9 mouse cellular contexts compared by ENCODE assay signal in the genomic region with DNA sequence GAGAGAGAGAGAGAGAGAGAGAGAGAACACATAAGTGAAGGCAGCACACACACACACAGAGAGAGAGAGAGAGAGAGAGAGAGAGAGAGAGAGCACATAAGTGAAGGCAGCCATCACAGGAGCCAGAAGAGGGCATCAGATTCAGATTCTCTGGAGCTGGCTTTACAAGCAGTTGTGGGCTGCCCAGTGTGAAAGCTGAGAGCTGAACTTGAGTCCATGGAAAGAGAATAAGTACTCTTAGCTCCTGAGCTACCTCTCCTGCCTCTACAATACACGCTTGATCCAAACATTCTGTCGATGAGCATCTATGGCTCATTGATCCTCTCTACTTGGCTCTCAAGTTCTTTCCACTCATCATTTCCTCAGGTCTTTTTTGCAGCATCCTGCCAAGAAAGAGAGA.
A peak's percentile ranks its signal among the peaks of the same experiment; 100 is the strongest.
DNase-seq lines count a peak whose midpoint lies in the region; ATAC-seq and TF ChIP-seq lines count a peak whose summit lies in the region.
"Had no signal": no experiment of that assay in that cellular context is flagged by ENCODE, and none has a peak within 500 bp of the region (broad histone marks: within the 10 kb centered on the region; RNA-seq: fewer than 3 reads in every experiment).

No protein-coding gene starts in this region.

- H3K9ac ChIP-seq in lung, embryonic 14.5 days: no peak overlapping the region
- H3K9ac ChIP-seq in lung, postnatal 0 days (replicated peaks; ENCODE audit: low read depth): no peak overlapping the region
- no peak overlapping the region for H3K9ac ChIP-seq in embryonic facial prominence, embryonic 14.5 days (ENCODE audit: low read depth, low read length)
- H3K9ac ChIP-seq in hindbrain, embryonic 12.5 days: no peak overlapping the region
- no peak overlapping the region for H3K9ac ChIP-seq in midbrain, embryonic 14.5 days (replicated peaks; ENCODE audit: low read length)
- H3K9ac ChIP-seq: liver, embryonic 13.5 days had no signal

- DNase-seq in lung, embryonic 14.5 days: peak; percentile 58
- DNase-seq in lung, postnatal 0 days (ENCODE audit: low spot score): no peak
- peak; percentile 71 for DNase-seq in embryonic facial prominence, embryonic 14.5 days (ENCODE audit: low spot score)
- peak; percentile 59 for DNase-seq in midbrain, embryonic 14.5 days
- no peak for DNase-seq in thymus, postnatal 10 days (ENCODE audit: low spot score in 2 of 2)
- no peak for DNase-seq in urinary bladder, postnatal 36 days (ENCODE audit: low spot score in 2 of 2)
- DNase-seq: liver, embryonic 13.5 days; thymus, postnatal 25 days had no signal

- 45% methylated on average over 2 of the region's 2 CpGs for WGBS in lung, embryonic 14.5 days
- 43% methylated on average over 2 of the region's 2 CpGs for WGBS in lung, postnatal 0 days
- WGBS in embryonic facial prominence, embryonic 14.5 days: 30% methylated on average over 2 of the region's 2 CpGs
- 28% methylated on average over 2 of the region's 2 CpGs for whole genome bisulfite sequencing in hindbrain, embryonic 12.5 days
- 33% methylated on average over 2 of the region's 2 CpGs for WGBS in midbrain, embryonic 14.5 days

- TF ChIP-seq EP300 in lung, postnatal 0 days (IDR thresholded peaks at IDR 0.05): no peak

- H3K4me2 ChIP-seq in lung, embryonic 14.5 days: no peak overlapping the region
- no peak overlapping the region for H3K4me2 ChIP-seq in lung, postnatal 0 days (replicated peaks; ENCODE audit: low read depth, low read length)
- no peak overlapping the region for H3K4me2 ChIP-seq in embryonic facial prominence, embryonic 14.5 days (ENCODE audit: low read depth, low read length)
- H3K4me2 ChIP-seq in hindbrain, embryonic 12.5 days (replicated peaks): no peak overlapping the region
- H3K4me2 ChIP-seq in midbrain, embryonic 14.5 days (ENCODE audit: low read length): no peak overlapping the region
- H3K4me2 ChIP-seq: liver, embryonic 13.5 days had no signal

- no peaks in the 10 kb centered on the region for H3K9me3 ChIP-seq in lung, embryonic 14.5 days (ENCODE audit: low read depth, low read length)
- no peaks in the 10 kb centered on the region for H3K9me3 ChIP-seq in lung, postnatal 0 days (ENCODE audit: low read length)
- no peaks in the 10 kb centered on the region for H3K9me3 ChIP-seq in embryonic facial prominence, embryonic 14.5 days (ENCODE audit: control insufficient read depth, low read length)
- no peaks in the 10 kb centered on the region for H3K9me3 ChIP-seq in hindbrain, embryonic 12.5 days (replicated peaks)
- no peaks in the 10 kb centered on the region for H3K9me3 ChIP-seq in midbrain, embryonic 14.5 days (ENCODE audit: control insufficient read depth, low read length)

- peak overlapping the region; percentile 51; the same call in 1 of the 2 replicates for H3K27ac ChIP-seq in lung, embryonic 14.5 days (ENCODE audit: low read depth)
- H3K27ac ChIP-seq in lung, postnatal 0 days (ENCODE audit: low read length): no peak overlapping the region
- H3K27ac ChIP-seq in embryonic facial prominence, embryonic 14.5 days (replicated peaks; ENCODE audit: low read depth, low read length): peak overlapping the region; percentile 56
- H3K27ac ChIP-seq in hindbrain, embryonic 12.5 days: peak overlapping the region; percentile 66; the same call in 1 of the 2 replicates
- H3K27ac ChIP-seq in midbrain, embryonic 14.5 days (replicated peaks; ENCODE audit: low read depth, low read length): peak overlapping the region; percentile 46
- H3K27ac ChIP-seq: liver, embryonic 13.5 days had no signal

- no peak overlapping the region for H3K4me3 ChIP-seq in lung, embryonic 14.5 days (ENCODE audit: low read depth, low read length)
- H3K4me3 ChIP-seq in lung, postnatal 0 days (ENCODE audit: low read depth, low read length): no peak overlapping the region
- H3K4me3 ChIP-seq in embryonic facial prominence, embryonic 14.5 days (ENCODE audit: low read depth, low read length): no peak overlapping the region
- H3K4me3 ChIP-seq in hindbrain, embryonic 12.5 days: no peak overlapping the region
- H3K4me3 ChIP-seq in midbrain, embryonic 14.5 days (replicated peaks; ENCODE audit: low read depth, low read length): no peak overlapping the region
- H3K4me3 ChIP-seq: liver, embryonic 13.5 days had no signal

- no peaks in the 10 kb centered on the region for H3K27me3 ChIP-seq in lung, embryonic 14.5 days (ENCODE audit: insufficient read depth, low read length)
- H3K27me3 ChIP-seq in lung, postnatal 0 days (replicated peaks; ENCODE audit: insufficient read depth, low read length): no peaks in the 10 kb centered on the region
- H3K27me3 ChIP-seq in embryonic facial prominence, embryonic 14.5 days (replicated peaks; ENCODE audit: control insufficient read depth, insufficient read depth, low read length): no peaks in the 10 kb centered on the region
- peaks cover 4% of the 10 kb centered on the region for H3K27me3 ChIP-seq in hindbrain, embryonic 12.5 days
- H3K27me3 ChIP-seq in midbrain, embryonic 14.5 days (ENCODE audit: control insufficient read depth, insufficient read depth, low read length): no peaks in the 10 kb centered on the region
- H3K27me3 ChIP-seq: liver, embryonic 13.5 days had no signal

- 0 out of 2 replicates have a peak, but pooled peaks cover 3% of the 10 kb centered on the region for H3K4me1 ChIP-seq in lung, embryonic 14.5 days (ENCODE audit: insufficient read depth)
- no peaks in the 10 kb centered on the region for H3K4me1 ChIP-seq in lung, postnatal 0 days (ENCODE audit: insufficient read depth, low read depth, low read length)
- H3K4me1 ChIP-seq in embryonic facial prominence, embryonic 14.5 days (ENCODE audit: control insufficient read depth, insufficient read depth, low read length): peaks cover 16% of the 10 kb centered on the region
- H3K4me1 ChIP-seq in hindbrain, embryonic 12.5 days: peaks cover 16% of the 10 kb centered on the region
- H3K4me1 ChIP-seq in midbrain, embryonic 14.5 days (ENCODE audit: control insufficient read depth, insufficient read depth, low read length): peaks cover 10% of the 10 kb centered on the region
- H3K4me1 ChIP-seq: liver, embryonic 13.5 days had no signal

- no peak for TF ChIP-seq CTCF in lung, embryonic 14.5 days (IDR thresholded peaks at IDR 0.05; ENCODE audit: low read depth)
- TF ChIP-seq CTCF in lung, postnatal 0 days (IDR thresholded peaks at IDR 0.05): no peak

- no peaks in the 10 kb centered on the region for H3K36me3 ChIP-seq in lung, embryonic 14.5 days (ENCODE audit: insufficient read depth)
- no peaks in the 10 kb centered on the region for H3K36me3 ChIP-seq in lung, postnatal 0 days (ENCODE audit: insufficient read depth, low read length)
- no peaks in the 10 kb centered on the region for H3K36me3 ChIP-seq in embryonic facial prominence, embryonic 14.5 days (ENCODE audit: control insufficient read depth, insufficient read depth, low read length)
- H3K36me3 ChIP-seq in hindbrain, embryonic 12.5 days: no peaks in the 10 kb centered on the region
- H3K36me3 ChIP-seq in midbrain, embryonic 14.5 days (ENCODE audit: control insufficient read depth, insufficient read depth, low read length): no peaks in the 10 kb centered on the region
- H3K36me3 ChIP-seq: liver, embryonic 13.5 days had no signal

- peak; percentile 64 for ATAC-seq in lung, embryonic 14.5 days (ENCODE audit: insufficient read depth)
- ATAC-seq in lung, postnatal 0 days: no peak
- ATAC-seq in embryonic facial prominence, embryonic 14.5 days (ENCODE audit: low read depth): peak; percentile 36
- peak; percentile 26; the same call in 1 of the 2 replicates for ATAC-seq in hindbrain, embryonic 12.5 days (ENCODE audit: low FRiP score)
- ATAC-seq in midbrain, embryonic 14.5 days (ENCODE audit: low FRiP score, low TSS enrichment): no peak; the same call in 1 of the 2 replicates

Comparison
In these comparisons a context has a peak if more than half of its experiments do, and no peak if none do; other contexts are left out.
1. ATAC-seq: peak in lung, embryonic 14.5 days (single experiment), embryonic facial prominence, embryonic 14.5 days (single experiment) and hindbrain, embryonic 12.5 days (single experiment); none in lung, postnatal 0 days (single experiment) and midbrain, embryonic 14.5 days (single experiment).
2. DNase-seq: peak in lung, embryonic 14.5 days (single experiment), embryonic facial prominence, embryonic 14.5 days (single experiment) and midbrain, embryonic 14.5 days (single experiment); none in lung, postnatal 0 days (single experiment), thymus, postnatal 10 days (0 of 2) and urinary bladder, postnatal 36 days (0 of 2).